Mouse (Mus musculus) bone marrow, adult 2 months (tissue): ENCODE results near the gene Gm5751. TPM values are rescaled to one million over a fixed set of nuclear protein-coding genes. Genes with fewer than 3 reads are reported as not detected.

ENCODE experiments used
- H3K27ac ChIP-seq: fragments of 200-500 bp; 2 replicates; pipeline ENCODE4 v1.5.1; 2012; ENCODE audit warnings: low read depth, mild to moderate bottlenecking, control low read depth, inconsistent platforms, low read length; ENCODE audit not compliant: control insufficient read depth, poor library complexity, insufficient read depth
- H3K4me1 ChIP-seq: fragments of 200-500 bp; 2 replicates; pipeline ENCODE4 v1.6.1; 2011; ENCODE audit warnings: low read length; ENCODE audit not compliant: control insufficient read depth, insufficient read depth
- H3K4me3 ChIP-seq: fragments of 200-500 bp; replicated peaks from 2 replicates; pipeline ENCODE3; 2011; ENCODE audit warnings: mild to moderate bottlenecking, low read depth, low read length, control low read depth; ENCODE audit not compliant: control insufficient read depth
- CTCF ChIP-seq: fragments of 200-500 bp; IDR thresholded peaks from 2 replicates; pipeline ENCODE4 v1.5.1; 2011; ENCODE audit warnings: low read length, control low read depth; ENCODE audit not compliant: control insufficient read depth, insufficient read depth
- POLR2A ChIP-seq: fragments of 200-500 bp; IDR thresholded peaks from 2 replicates; pipeline ENCODE4 v1.6.1; 2011; ENCODE audit warnings: low read depth, mild to moderate bottlenecking, control low read depth, low read length, borderline replicate concordance; ENCODE audit not compliant: control insufficient read depth
- WGBS: fragments of 180-500 bp; shearing (Covaris S2); methylation state at CpG from one replicate; pipeline ENCODE4 v1.1.7; 2018; 5-methylcytosine and 5-hydroxymethylcytosine counted together
- polyA plus RNA-seq: library from polyadenylated mRNA; stranded (reverse); fragments of >200 nt; gene quantifications from 2 replicates; pipeline ENCODE4 v1.2.4, GENCODE M21; 2011; ENCODE audit warnings: low replicate concordance; ENCODE audit not compliant: missing spikeins, insufficient read depth, insufficient read length

The Gm5751 gene
- polyA plus RNA-seq, 1 experiment: not detected

- no peak overlapping the region for H3K4me3 ChIP-seq
- TF ChIP-seq CTCF (no peak), POLR2A (no peak)
- H3K27ac ChIP-seq: no peak overlapping the region
- no peaks in the 10 kb centered on the region for H3K4me1 ChIP-seq
- 55% methylated on average over 4 of the region's 4 CpGs for WGBS
Observed at GRCm38 (mm10) chrX:8900823-8901222, 26.8 kb downstream of the Gm5751 start.

GRCm38 (mm10) chrX:8901906-8902472, 27.9 kb downstream of the Gm5751 start:
- 45% methylated on average over 7 of the region's 7 CpGs for WGBS
- TF ChIP-seq POLR2A (no peak), CTCF (no peak)
- Histone ChIP-seq H3K4me3 (no peak overlapping the region), H3K27ac (no peak overlapping the region), H3K4me1 (no peaks in the 10 kb centered on the region)

- Histone ChIP-seq H3K27ac (no peak overlapping the region), H3K4me3 (no peak overlapping the region), H3K4me1 (no peaks in the 10 kb centered on the region)
- 52% methylated on average over 4 of the region's 4 CpGs for WGBS
- TF ChIP-seq POLR2A: no peak
- TF ChIP-seq CTCF: no peak
Observed at GRCm38 (mm10) chrX:8921080-8921479, 47.0 kb downstream of the Gm5751 start.

- no peak overlapping the region for H3K27ac ChIP-seq
- TF ChIP-seq CTCF: no peak
- no peak for TF ChIP-seq POLR2A
- 53% methylated on average over 9 of the region's 9 CpGs for WGBS
- no peak overlapping the region for H3K4me3 ChIP-seq
- no peaks in the 10 kb centered on the region for H3K4me1 ChIP-seq
Observed at GRCm38 (mm10) chrX:8921813-8922607, 48.0 kb downstream of the Gm5751 start.

GRCm38 (mm10) chrX:8927308-8927707, 53.3 kb downstream of the Gm5751 start:
- 46% methylated on average over 4 of the region's 4 CpGs for WGBS
- Histone ChIP-seq H3K4me3 (no peak overlapping the region), H3K27ac (no peak overlapping the region), H3K4me1 (no peaks in the 10 kb centered on the region)
- TF ChIP-seq CTCF (no peak), POLR2A (no peak)

Other genes starting within 250 kb of the Gm5751 start
- gene Ssxb8, start 183.4 kb upstream of the Gm5751 start, polyA plus RNA-seq: not detected in 2 replicates
- not detected in 2 replicates for gene Ssx9, start 125.8 kb upstream of the Gm5751 start, polyA plus RNA-seq
- gene Ssxb5, start 70.6 kb upstream of the Gm5751 start, polyA plus RNA-seq: not detected in 2 replicates
- gene Gm6592, start 30.3 kb upstream of the Gm5751 start, polyA plus RNA-seq: not detected in 2 replicates
- 0.57 and 0.63 TPM in 2 replicates for gene B630019K06Rik, start 18.1 kb downstream of the Gm5751 start, polyA plus RNA-seq
- not detected in 2 replicates for gene Fthl17b, start 88.7 kb downstream of the Gm5751 start, polyA plus RNA-seq
- not detected in 2 replicates for gene Fthl17c, start 102.3 kb downstream of the Gm5751 start, polyA plus RNA-seq
- not detected in 2 replicates for gene Fthl17d, start 112.5 kb downstream of the Gm5751 start, polyA plus RNA-seq
- gene Fthl17e, start 159.2 kb downstream of the Gm5751 start, polyA plus RNA-seq: not detected in 2 replicates
- gene Fthl17f, start 188.8 kb downstream of the Gm5751 start, polyA plus RNA-seq: not detected in 2 replicates
- not detected in 2 replicates for gene 4930402K13Rik, start 230.3 kb downstream of the Gm5751 start, polyA plus RNA-seq